Mouse (Mus musculus) thymus, adult 2 months (tissue): Measurements from ENCODE around the gene Ireb2.

Experiments
- CTCF ChIP-seq: fragments of 200-500 bp; IDR thresholded peaks from 2 replicates; pipeline ENCODE4 v1.5.1; 2012; ENCODE audit warnings: mild to moderate bottlenecking, control low read depth, low read length, moderate library complexity, borderline replicate concordance; ENCODE audit not compliant: control insufficient read depth, poor library complexity, insufficient read depth; ENCODE audit errors: extremely low read depth
- POLR2A ChIP-seq: fragments of 200-500 bp; IDR thresholded peaks from 2 replicates; pipeline ENCODE4 v1.6.1; 2012; ENCODE audit warnings: mild to moderate bottlenecking, low read length, control low read depth, moderate library complexity; ENCODE audit not compliant: control insufficient read depth, poor library complexity, insufficient read depth; ENCODE audit errors: extremely low read depth

- TF ChIP-seq CTCF (no peak), POLR2A (no peak)
Measured at GRCm38 (mm10) chr9:54853619-54854018, 10.0 kb upstream of the Ireb2 start.
